ENCODE assay signal across 22 mouse cellular contexts in the genomic region with DNA sequence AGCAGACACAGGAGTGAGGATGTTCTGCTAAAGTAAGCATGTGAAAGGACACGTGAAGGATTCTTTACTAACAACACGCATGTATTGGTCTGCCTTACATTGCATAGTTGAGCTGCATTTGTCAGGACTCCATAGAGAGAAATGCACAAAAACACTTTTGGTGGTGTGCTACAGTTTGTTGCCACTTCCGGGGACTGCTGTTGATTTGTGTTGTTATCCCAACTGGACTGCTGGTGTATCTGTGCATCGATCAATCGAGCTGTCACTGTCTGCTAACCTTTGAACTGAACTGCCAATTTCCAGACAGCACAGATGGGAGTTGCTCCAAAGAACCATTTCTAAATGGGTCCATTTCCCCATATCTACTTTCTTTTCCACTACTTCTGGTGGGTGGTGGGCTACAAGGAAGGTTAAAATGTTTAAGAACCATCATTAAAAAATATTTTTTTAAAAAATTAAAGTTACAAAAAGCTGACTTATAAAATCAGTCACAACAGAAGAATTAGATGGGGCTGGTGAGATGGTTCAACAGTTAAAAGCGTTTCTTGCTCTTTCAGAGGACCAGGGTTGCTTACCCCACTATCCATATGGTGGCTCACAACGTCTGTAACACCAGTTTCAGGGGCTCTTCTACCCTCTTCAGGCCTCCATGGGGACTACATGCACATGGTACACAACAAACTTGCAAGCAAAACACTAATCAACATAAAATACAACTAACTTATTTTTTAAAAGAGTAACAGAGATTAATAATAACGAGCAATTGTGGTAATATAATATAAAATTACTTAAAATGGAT.
A peak's percentile ranks its signal among the peaks of the same experiment; 100 is the strongest.
DNase-seq lines count a peak whose midpoint lies in the region; ATAC-seq and TF ChIP-seq lines count a peak whose summit lies in the region.
"Had no signal": no experiment of that assay in that cellular context is flagged by ENCODE, and none has a peak within 500 bp of the region (broad histone marks: within the 10 kb centered on the region; RNA-seq: fewer than 3 reads in every experiment).

No protein-coding gene starts in this region.

- DNase-seq in lung, postnatal 0 days (ENCODE audit: low spot score), result no peak
- no peak for DNase-seq in lung, postnatal 14 days
- DNase-seq in CH12.LX (ENCODE audit: extremely low read depth), result no peak
- no peak for DNase-seq in spleen, postnatal 4 days (ENCODE audit: low spot score in 2 of 2)
- DNase-seq: cerebellum, adult 9-10 months; gastrocnemius, postnatal 10 days; kidney, adult 8-10 months; kidney, postnatal 36 days; lung, postnatal 4 days; right cerebral cortex, postnatal 4 days; thymus, postnatal 36 days had no signal

- no peaks in the 10 kb centered on the region for H3K4me1 ChIP-seq in intestine, postnatal 0 days (replicated peaks; ENCODE audit: control insufficient read depth, insufficient read depth, low read length)
- H3K4me1 ChIP-seq in intestine, embryonic 16.5 days (ENCODE audit: control insufficient read depth, insufficient read depth, low read length), result 0 out of 2 replicates have a peak, but pooled peaks cover 4% of the 10 kb centered on the region
- no peaks in the 10 kb centered on the region for H3K4me1 ChIP-seq in lung, postnatal 0 days (ENCODE audit: insufficient read depth, low read depth, low read length)
- peaks cover 6 to 22% of the 10 kb centered on the region in 2 experiments for H3K4me1 ChIP-seq in CH12.LX (ENCODE audit: control insufficient read depth in 1 of 2, insufficient read depth in 2 of 2)
- H3K4me1 ChIP-seq: forebrain, embryonic 13.5 days; midbrain, embryonic 12.5 days had no signal

- TF ChIP-seq EP300 in lung, postnatal 0 days (IDR thresholded peaks at IDR 0.05), result no peak
- no peak for TF ChIP-seq EP300 in CH12.LX (IDR thresholded peaks at IDR 0.05; ENCODE audit: low read length)

- peak; percentile 32 for TF ChIP-seq CTCF in intestine, postnatal 0 days (IDR thresholded peaks at IDR 0.05; ENCODE audit: low read depth)
- TF ChIP-seq CTCF in lung, postnatal 0 days (IDR thresholded peaks at IDR 0.05), result peak; percentile 34
- peak in 1 of 2 experiments; percentile 56; a peak in 3 of 4 replicates for TF ChIP-seq CTCF in CH12.LX (conservative IDR thresholded peaks at IDR 0.05 in 1 of 2, IDR thresholded peaks at IDR 0.05 in 1 of 2; ENCODE audit: low read depth in 2 of 2, low read length in 2 of 2)

- no peak for TF ChIP-seq POLR2A in CH12.LX (IDR thresholded peaks at IDR 0.05; ENCODE audit: low read depth, low read length)

- no peaks in the 10 kb centered on the region for H3K36me3 ChIP-seq in intestine, postnatal 0 days (ENCODE audit: control insufficient read depth, insufficient read depth)
- no peaks in the 10 kb centered on the region for H3K36me3 ChIP-seq in intestine, embryonic 16.5 days (ENCODE audit: control insufficient read depth, insufficient read depth, low read length)
- no peaks in the 10 kb centered on the region for H3K36me3 ChIP-seq in lung, postnatal 0 days (ENCODE audit: insufficient read depth, low read length)
- H3K36me3 ChIP-seq in CH12.LX (replicated peaks in 1 of 2; ENCODE audit: control insufficient read depth in 1 of 2, insufficient read depth in 1 of 2, low read length in 1 of 2), result peaks cover 4 to 12% of the 10 kb centered on the region in 2 experiments
- H3K36me3 ChIP-seq: embryonic facial prominence, embryonic 12.5 days had no signal

- TF ChIP-seq RAD21 in CH12.LX (IDR thresholded peaks at IDR 0.05; ENCODE audit: low read depth, low read length), result peak; percentile 66

- H3K9me3 ChIP-seq in intestine, postnatal 0 days (ENCODE audit: control insufficient read depth), result no peaks in the 10 kb centered on the region
- H3K9me3 ChIP-seq in intestine, embryonic 16.5 days (ENCODE audit: control insufficient read depth, low read length), result no peaks in the 10 kb centered on the region
- H3K9me3 ChIP-seq in lung, postnatal 0 days (ENCODE audit: low read length), result no peaks in the 10 kb centered on the region
- H3K9me3 ChIP-seq in CH12.LX (replicated peaks; ENCODE audit: low read length), result no peaks in the 10 kb centered on the region
- H3K9me3 ChIP-seq: embryonic facial prominence, embryonic 12.5 days; forebrain, embryonic 13.5 days; G1E; hindbrain, embryonic 10.5 days; midbrain, embryonic 12.5 days had no signal

- no peak overlapping the region for H3K9ac ChIP-seq in intestine, postnatal 0 days (ENCODE audit: low read depth, low read length)
- H3K9ac ChIP-seq in intestine, embryonic 16.5 days (ENCODE audit: low read depth, low read length), result no peak overlapping the region
- H3K9ac ChIP-seq in lung, postnatal 0 days (replicated peaks; ENCODE audit: low read depth), result no peak overlapping the region
- H3K9ac ChIP-seq in CH12.LX (ENCODE audit: insufficient read depth, low read depth), result no peak overlapping the region
- H3K9ac ChIP-seq: embryonic facial prominence, embryonic 12.5 days; forebrain, embryonic 13.5 days; midbrain, embryonic 12.5 days had no signal

- dilution Hi-C loops in CH12.LX (cut with MboI; ENCODE audit: extremely low pct_ligation_motif_present, extremely low pct_unique_long_range_greater_than_20kb, low sequenced_read_pairs), result no loop called here

- no peak overlapping the region for H3K4me2 ChIP-seq in intestine, postnatal 0 days (replicated peaks; ENCODE audit: low read depth)
- no peak overlapping the region for H3K4me2 ChIP-seq in intestine, embryonic 16.5 days (ENCODE audit: low read depth, low read length)
- H3K4me2 ChIP-seq in lung, postnatal 0 days (replicated peaks; ENCODE audit: low read depth, low read length), result no peak overlapping the region
- H3K4me2 ChIP-seq in CH12.LX (ENCODE audit: insufficient read depth, low read depth, poor library complexity, severe bottlenecking), result no peak overlapping the region
- H3K4me2 ChIP-seq: embryonic facial prominence, embryonic 12.5 days; forebrain, embryonic 13.5 days; midbrain, embryonic 12.5 days had no signal

- no peak overlapping the region for H3K4me3 ChIP-seq in intestine, postnatal 0 days (ENCODE audit: low read depth, low read length)
- no peak overlapping the region for H3K4me3 ChIP-seq in intestine, embryonic 16.5 days (ENCODE audit: low read length)
- H3K4me3 ChIP-seq in lung, postnatal 0 days (ENCODE audit: low read depth, low read length), result no peak overlapping the region
- no peak overlapping the region for H3K4me3 ChIP-seq in CH12.LX (replicated peaks in 1 of 3; ENCODE audit: low read depth in 2 of 3, low read length in 2 of 3, poor library complexity in 1 of 3)
- H3K4me3 ChIP-seq: embryonic facial prominence, embryonic 12.5 days; erythroblast, embryonic 14.5 days; forebrain, embryonic 13.5 days; hindbrain, embryonic 10.5 days; midbrain, embryonic 12.5 days; myocyte had no signal

- H3K79me2 ChIP-seq in CH12.LX (replicated peaks; ENCODE audit: control insufficient read depth, extremely low read depth, insufficient read depth, poor library complexity, severe bottlenecking), result no peaks in the 10 kb centered on the region

- WGBS in intestine, postnatal 0 days, result 84% methylated on average over 8 of the region's 8 CpGs
- WGBS in intestine, embryonic 16.5 days, result 83% methylated on average over 8 of the region's 8 CpGs
- 78% methylated on average over 8 of the region's 8 CpGs for WGBS in lung, postnatal 0 days

- H3K27me3 ChIP-seq in intestine, postnatal 0 days (replicated peaks; ENCODE audit: control insufficient read depth, insufficient read depth, low read length), result no peaks in the 10 kb centered on the region
- no peaks in the 10 kb centered on the region for H3K27me3 ChIP-seq in intestine, embryonic 16.5 days (replicated peaks; ENCODE audit: control insufficient read depth, insufficient read depth, low read length)
- H3K27me3 ChIP-seq in lung, postnatal 0 days (replicated peaks; ENCODE audit: insufficient read depth, low read length), result no peaks in the 10 kb centered on the region
- no peaks in the 10 kb centered on the region for H3K27me3 ChIP-seq in CH12.LX (replicated peaks)
- H3K27me3 ChIP-seq: embryonic facial prominence, embryonic 12.5 days; forebrain, embryonic 13.5 days; midbrain, embryonic 12.5 days had no signal

- no peak overlapping the region for H3K27ac ChIP-seq in intestine, postnatal 0 days (ENCODE audit: low read depth, low read length)
- no peak overlapping the region for H3K27ac ChIP-seq in intestine, embryonic 16.5 days (ENCODE audit: low read length)
- no peak overlapping the region for H3K27ac ChIP-seq in lung, postnatal 0 days (ENCODE audit: low read length)
- no peak overlapping the region for H3K27ac ChIP-seq in CH12.LX (ENCODE audit: insufficient read depth, low read depth)
- H3K27ac ChIP-seq: embryonic facial prominence, embryonic 12.5 days; forebrain, embryonic 13.5 days; hindbrain, embryonic 10.5 days; midbrain, embryonic 12.5 days had no signal

- in situ Hi-C loops in CH12.LX (cut with MboI; ENCODE audit: low pct_ligation_motif_present, low pct_unique_long_range_greater_than_20kb, low sequenced_read_pairs), result no loop called here

- ATAC-seq in intestine, postnatal 0 days, result no peak
- no peak for ATAC-seq in intestine, embryonic 16.5 days
- no peak for ATAC-seq in lung, postnatal 0 days
- 0 out of 2 replicates have a peak, but pooled peaks have one; percentile 48 for ATAC-seq in megakaryocyte-erythroid progenitor cell, adult 5-6 weeks (replicated peaks; ENCODE audit: low FRiP score, low TSS enrichment, poor library complexity, severe bottlenecking)
- ATAC-seq: CD4-positive, CD25-positive, alpha-beta regulatory T cell, adult 4 months; forebrain, embryonic 13.5 days had no signal

TF ChIP-seq in CH12.LX, 34 proteins besides CTCF, POLR2A, EP300 and RAD21:
- TF ChIP-seq MXI1 (IDR thresholded peaks at IDR 0.05; ENCODE audit: low read depth, low read length) (no peak), TCF12 (IDR thresholded peaks at IDR 0.05; ENCODE audit: low read depth, low read length) (no peak), SMC3 (IDR thresholded peaks at IDR 0.05; ENCODE audit: low read depth, low read length) (peak; percentile 44), CHD2 (IDR thresholded peaks at IDR 0.05; ENCODE audit: low read length) (no peak), UBTF (IDR thresholded peaks at IDR 0.05; ENCODE audit: low read depth, low read length) (no peak), KAT2A (IDR thresholded peaks at IDR 0.05; ENCODE audit: insufficient replicate concordance, low read length) (no peak)
